ENCODE assay signal across 10 mouse cellular contexts in genomic region chr3:107290764-107291381, GRCm38 (mm10). TPM values are rescaled to one million over a fixed set of nuclear protein-coding genes. Genes with fewer than 3 reads are reported as not detected.
DNase-seq lines count a peak whose midpoint lies in the region; ATAC-seq lines count a peak whose summit lies in the region.
"Had no signal": no experiment of that assay in that cellular context is flagged by ENCODE, and none has a peak within 500 bp of the region (broad histone marks: within the 10 kb centered on the region; RNA-seq: fewer than 3 reads in every experiment).

TSS of gene Slc16a4 (plus strand) at chr3:107291230.

- peak; percentile 95 for ATAC-seq in limb, embryonic 12.5 days (ENCODE audit: insufficient number of reproducible peaks, insufficient read depth, low FRiP score, low TSS enrichment, low read depth)

- WGBS in limb, embryonic 12.5 days: 19% methylated on average over 9 of the region's 9 CpGs

- H3K4me1 ChIP-seq in limb, embryonic 12.5 days (replicated peaks): peaks cover 17% of the 10 kb centered on the region
- H3K4me1 ChIP-seq: hindbrain, embryonic 15.5 days had no signal

- intact Hi-C loops in gastrocnemius, postnatal 14 days (cut with DNase I; ENCODE audit: low total_unique reads): no loop called here
- intact Hi-C loops in heart, postnatal 10 days (cut with DNase I): no loop called here

- H3K36me3 ChIP-seq in limb, embryonic 12.5 days: peaks cover 6% of the 10 kb centered on the region; the same call in 1 of the 2 replicates
- H3K36me3 ChIP-seq: hindbrain, embryonic 15.5 days had no signal

- DNase-seq in gastrocnemius, postnatal 14 days: peak; percentile 9
- DNase-seq in gastrocnemius, postnatal 10 days: no peak
- DNase-seq in brain, adult 2 months (ENCODE audit: low read depth, low spot score): peak; percentile 16
- peak; percentile 23 to 33 for DNase-seq in heart, postnatal 10 days
- DNase-seq in testis, postnatal 14 days (ENCODE audit: low spot score): peak; percentile 51
- DNase-seq in thymus, postnatal 36 days: no peak
- DNase-seq in left cerebral cortex, adult 11 months (ENCODE audit: low spot score): no peak

- H3K9me3 ChIP-seq in limb, embryonic 12.5 days: no peaks in the 10 kb centered on the region
- H3K9me3 ChIP-seq: G1E; hindbrain, embryonic 15.5 days had no signal

- no peak within 1 kb of the TSS for H3K9ac ChIP-seq in limb, embryonic 12.5 days (replicated peaks)
- H3K9ac ChIP-seq: hindbrain, embryonic 15.5 days had no signal

- peak within 1 kb of the TSS; percentile 40 for H3K4me2 ChIP-seq in limb, embryonic 12.5 days
- H3K4me2 ChIP-seq: hindbrain, embryonic 15.5 days had no signal

- H3K4me3 ChIP-seq in limb, embryonic 12.5 days (replicated peaks): no peak within 1 kb of the TSS
- H3K4me3 ChIP-seq: hindbrain, embryonic 15.5 days had no signal

- no peaks in the 10 kb centered on the region for H3K27me3 ChIP-seq in limb, embryonic 12.5 days
- H3K27me3 ChIP-seq: hindbrain, embryonic 15.5 days had no signal

- peak within 1 kb of the TSS; percentile 89 for H3K27ac ChIP-seq in limb, embryonic 12.5 days
- H3K27ac ChIP-seq: hindbrain, embryonic 15.5 days had no signal

RNA-seq across cellular contexts. Expression of gene Slc16a4, which starts in this region (rescaled TPM):
- under 1 TPM; 0.18 to 0.25 TPM for total RNA-seq in gastrocnemius, postnatal 14 days (2021)
- total RNA-seq in gastrocnemius, postnatal 10 days (2021): under 1 TPM; 0.16 to 0.18 TPM
- total RNA-seq in heart, postnatal 10 days (2021): under 1 TPM; 0.45 to 0.48 TPM
- 6.1 and 6.8 TPM in 2 replicates for polyA plus RNA-seq in limb, embryonic 12.5 days (2016; fragmentation: Nextera tagmentation; extraction: Ambion mirVana)
- polyA plus RNA-seq: G1E had no signal

Comparison
In these comparisons a context has a peak if more than half of its experiments do, and no peak if none do; other contexts are left out.
1. Peak in DNase-seq in gastrocnemius, postnatal 14 days; RNA of the gene not detected or under 1 TPM.
2. Peak in DNase-seq in heart, postnatal 10 days; RNA of the gene not detected or under 1 TPM.
3. DNase-seq: peak in brain, adult 2 months (single experiment) and testis, postnatal 14 days (single experiment); none in gastrocnemius, postnatal 10 days (single experiment), thymus, postnatal 36 days (0 of 2) and left cerebral cortex, adult 11 months (single experiment).